Mouse (Mus musculus): ENCODE measurements around the gene Shisa5.

DNA sequence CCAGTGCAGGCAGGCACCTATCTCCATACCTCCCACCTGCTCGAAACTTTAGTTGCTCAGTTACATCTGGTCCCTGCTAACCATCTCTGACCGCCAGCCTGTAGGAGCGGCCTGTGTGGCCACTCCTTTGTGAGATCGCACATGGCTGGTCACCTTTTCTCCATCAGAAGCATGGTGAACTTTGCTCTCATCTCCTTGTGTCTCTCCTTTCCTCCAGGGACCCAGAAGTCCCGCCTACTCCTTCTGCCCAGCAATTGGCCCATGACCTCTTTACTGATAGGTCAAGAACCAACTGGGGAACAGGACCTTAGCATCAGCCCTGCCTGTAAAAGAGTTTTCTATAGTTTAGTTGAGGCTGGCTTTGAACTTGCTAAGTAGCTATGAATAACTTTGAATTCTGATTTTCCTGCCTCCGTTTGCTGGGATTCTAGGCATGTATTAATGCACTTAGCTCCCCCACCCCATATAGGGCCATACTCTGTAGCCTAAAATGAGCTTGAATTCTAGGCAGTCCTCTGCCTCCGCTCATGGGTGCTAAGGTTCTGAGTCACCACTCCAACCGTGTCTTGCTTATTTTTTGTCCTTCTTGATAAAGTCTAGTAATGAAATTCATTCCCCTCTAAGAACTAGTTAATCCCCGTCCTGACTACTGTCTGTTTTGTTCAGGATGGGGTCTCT is 11.8 kb downstream of the Shisa5 start:
- TF ChIP-seq POLR2A (IDR thresholded peaks at IDR 0.05; ENCODE audit: low read depth, low read length) (peak; percentile 90), CHD2 (IDR thresholded peaks at IDR 0.05; ENCODE audit: low read length) (peak; percentile 49), USF1 (IDR thresholded peaks at IDR 0.05; ENCODE audit: low read depth, low read length) (no peak), KAT2A (IDR thresholded peaks at IDR 0.05; ENCODE audit: insufficient replicate concordance, low read length) (no peak), MXI1 (IDR thresholded peaks at IDR 0.05; ENCODE audit: low read depth, low read length) (peak; percentile 75; the same call in 1 of the 2 replicates)
